Mouse (Mus musculus) neural tube, embryonic 13.5 days (tissue): Measurements from ENCODE around the gene Arid1a. TPM values are rescaled to one million over a fixed set of nuclear protein-coding genes. Genes with fewer than 3 reads are reported as not detected.

Experiments used
- ATAC-seq: fragments of 200-750 bp; cut with Nextera tagmentation; 2 replicates; pipeline ENCODE4 v1.8.0; 2017; ENCODE audit warnings: low read depth, mild to moderate bottlenecking, moderate TSS enrichment, moderate library complexity
- H3K27ac ChIP-seq: fragments of 300-500 bp; sonication (generic); replicated peaks from 2 replicates; pipeline ENCODE4 v1.5.1; 2015; ENCODE audit warnings: moderate library complexity, mild to moderate bottlenecking, inconsistent platforms
- H3K27me3 ChIP-seq: fragments of 300-500 bp; sonication (generic); 2 replicates; pipeline ENCODE4 v1.6.1; 2015; ENCODE audit warnings: mild to moderate bottlenecking, inconsistent platforms
- H3K36me3 ChIP-seq: fragments of 300-500 bp; sonication (generic); 2 replicates; pipeline ENCODE4 v1.6.1; 2015; ENCODE audit warnings: mild to moderate bottlenecking, inconsistent platforms
- H3K4me1 ChIP-seq: fragments of 300-500 bp; sonication (generic); replicated peaks from 2 replicates; pipeline ENCODE4 v1.6.1; 2015; ENCODE audit warnings: inconsistent platforms
- H3K4me2 ChIP-seq: fragments of 300-500 bp; sonication (generic); 2 replicates; pipeline ENCODE4 v1.6.1; 2015; ENCODE audit warnings: inconsistent platforms, mild to moderate bottlenecking, moderate library complexity
- H3K4me3 ChIP-seq: fragments of 300-500 bp; sonication (generic); 2 replicates; pipeline ENCODE4 v1.5.1; 2015; ENCODE audit warnings: mild to moderate bottlenecking, inconsistent platforms
- H3K9ac ChIP-seq: fragments of 300-500 bp; sonication (generic); 2 replicates; pipeline ENCODE4 v1.6.1; 2015; ENCODE audit warnings: moderate library complexity, mild to moderate bottlenecking, inconsistent platforms
- H3K9me3 ChIP-seq: fragments of 300-500 bp; sonication (generic); 2 replicates; pipeline ENCODE4 v1.6.1; 2016; ENCODE audit warnings: inconsistent platforms
- WGBS: fragments of 180-500 bp; shearing (Covaris S2); methylation state at CpG from one replicate; pipeline ENCODE4 v1.1.7; 2015; 5-methylcytosine and 5-hydroxymethylcytosine counted together
- polyA plus RNA-seq: library from polyadenylated mRNA; unstranded; fragments of >200 nt; fragmentation: Nextera tagmentation; extraction: Ambion mirVana; gene quantifications from 2 replicates; pipeline ENCODE4 v1.2.1, GENCODE M21; 2015

Arid1a gene
- polyA plus RNA-seq, 1 experiment from 2014 or later: 31.8 TPM

- peaks cover 100% of the 10 kb centered on the region for H3K36me3 ChIP-seq
- no peak overlapping the region for H3K9ac ChIP-seq
- ATAC-seq: no peak
- H3K4me1 ChIP-seq: peaks cover 38% of the 10 kb centered on the region
- no peak overlapping the region for H3K4me3 ChIP-seq
- 54% methylated on average over 7 of the region's 7 CpGs for WGBS
- no peaks in the 10 kb centered on the region for H3K27me3 ChIP-seq
- no peak overlapping the region for H3K27ac ChIP-seq
- H3K4me2 ChIP-seq: no peak overlapping the region
- no peaks in the 10 kb centered on the region for H3K9me3 ChIP-seq
Observed at GRCm38 (mm10) chr4:133688417-133689067, 68.0 kb downstream of the Arid1a start.

- peaks cover 38% of the 10 kb centered on the region for H3K4me1 ChIP-seq
- H3K4me3 ChIP-seq: no peak overlapping the region
- H3K27ac ChIP-seq: no peak overlapping the region
- H3K9me3 ChIP-seq: no peaks in the 10 kb centered on the region
- H3K9ac ChIP-seq: no peak overlapping the region
- H3K27me3 ChIP-seq: no peaks in the 10 kb centered on the region
- peaks cover 100% of the 10 kb centered on the region for H3K36me3 ChIP-seq
- ATAC-seq: no peak
- no peak overlapping the region for H3K4me2 ChIP-seq
- WGBS: 89% methylated on average over 5 of the region's 5 CpGs
Observed at GRCm38 (mm10) chr4:133687126-133687525, 69.4 kb downstream of the Arid1a start.

GRCm38 (mm10) chr4:133686512-133686911, 70.1 kb downstream of the Arid1a start:
- H3K4me2 ChIP-seq: no peak overlapping the region
- peaks cover 100% of the 10 kb centered on the region for H3K36me3 ChIP-seq
- 88% methylated on average over 11 of the region's 11 CpGs for WGBS
- no peak overlapping the region for H3K9ac ChIP-seq
- no peak for ATAC-seq
- H3K4me1 ChIP-seq: peaks cover 35% of the 10 kb centered on the region
- H3K9me3 ChIP-seq: no peaks in the 10 kb centered on the region
- no peaks in the 10 kb centered on the region for H3K27me3 ChIP-seq
- no peak overlapping the region for H3K27ac ChIP-seq
- H3K4me3 ChIP-seq: no peak overlapping the region

GRCm38 (mm10) chr4:133680206-133680786, 76.3 kb downstream of the Arid1a start:
- no peaks in the 10 kb centered on the region for H3K9me3 ChIP-seq
- H3K27ac ChIP-seq: no peak overlapping the region
- WGBS: 92% methylated on average over 14 of the region's 14 CpGs
- peaks cover 67% of the 10 kb centered on the region for H3K36me3 ChIP-seq
- H3K4me2 ChIP-seq: no peak overlapping the region
- H3K4me3 ChIP-seq: no peak overlapping the region
- H3K4me1 ChIP-seq: peaks cover 21% of the 10 kb centered on the region
- no peak for ATAC-seq
- no peak overlapping the region for H3K9ac ChIP-seq
- H3K27me3 ChIP-seq: no peaks in the 10 kb centered on the region

- WGBS: 94% methylated on average over 7 of the region's 7 CpGs
- ATAC-seq: no peak
- H3K27ac ChIP-seq: no peak overlapping the region
- H3K36me3 ChIP-seq: peaks cover 61% of the 10 kb centered on the region
- H3K4me3 ChIP-seq: no peak overlapping the region
- peaks cover 27% of the 10 kb centered on the region for H3K4me1 ChIP-seq
- no peaks in the 10 kb centered on the region for H3K9me3 ChIP-seq
- H3K9ac ChIP-seq: no peak overlapping the region
- no peak overlapping the region for H3K4me2 ChIP-seq
- H3K27me3 ChIP-seq: no peaks in the 10 kb centered on the region
Observed at GRCm38 (mm10) chr4:133679629-133680028, 76.9 kb downstream of the Arid1a start.

GRCm38 (mm10) chr4:133677266-133677665, 79.3 kb downstream of the Arid1a start:
- 81% methylated on average over 7 of the region's 7 CpGs for WGBS
- Histone ChIP-seq H3K9ac (no peak overlapping the region), H3K4me2 (no peak overlapping the region), H3K27me3 (no peaks in the 10 kb centered on the region), H3K36me3 (peaks cover 37% of the 10 kb centered on the region), H3K4me1 (peaks cover 46% of the 10 kb centered on the region), H3K4me3 (no peak overlapping the region), H3K27ac (peak overlapping the region; percentile 74; the same call in 1 of the 2 replicates), H3K9me3 (no peaks in the 10 kb centered on the region)
- no peak for ATAC-seq

- H3K4me3 ChIP-seq: no peak overlapping the region
- H3K27ac ChIP-seq: peak overlapping the region; percentile 74
- no peak overlapping the region; the same call in 1 of the 2 replicates for H3K9ac ChIP-seq
- H3K9me3 ChIP-seq: no peaks in the 10 kb centered on the region
- 0 out of 2 replicates have a peak overlapping the region, but pooled peaks have one; percentile 3 for H3K4me2 ChIP-seq
- H3K36me3 ChIP-seq: peaks cover 26% of the 10 kb centered on the region
- H3K27me3 ChIP-seq: no peaks in the 10 kb centered on the region
- H3K4me1 ChIP-seq: peaks cover 53% of the 10 kb centered on the region
- ATAC-seq: no peak
- WGBS: 22% methylated on average over 3 of the region's 3 CpGs
Observed at GRCm38 (mm10) chr4:133676189-133676588, 80.4 kb downstream of the Arid1a start.

GRCm38 (mm10) chr4:133675594-133676016, 81.0 kb downstream of the Arid1a start:
- Histone ChIP-seq H3K4me3 (no peak overlapping the region), H3K9ac (no peak overlapping the region), H3K27ac (peak overlapping the region; percentile 74), H3K27me3 (no peaks in the 10 kb centered on the region), H3K4me2 (0 out of 2 replicates have a peak overlapping the region, but pooled peaks have one; percentile 3), H3K36me3 (peaks cover 20% of the 10 kb centered on the region), H3K4me1 (peaks cover 58% of the 10 kb centered on the region), H3K9me3 (no peaks in the 10 kb centered on the region)
- WGBS: 3% methylated on average over 5 of the region's 5 CpGs
- peak; percentile 29; the same call in 1 of the 2 replicates for ATAC-seq

GRCm38 (mm10) chr4:133674331-133674695, 82.3 kb downstream of the Arid1a start:
- 72% methylated on average over 8 of the region's 8 CpGs for WGBS
- no peaks in the 10 kb centered on the region for H3K27me3 ChIP-seq
- H3K9ac ChIP-seq: peak overlapping the region; percentile 88; the same call in 1 of the 2 replicates
- H3K4me3 ChIP-seq: no peak overlapping the region
- H3K4me2 ChIP-seq: peak overlapping the region; percentile 82
- peaks cover 7% of the 10 kb centered on the region for H3K36me3 ChIP-seq
- no peaks in the 10 kb centered on the region for H3K9me3 ChIP-seq
- H3K4me1 ChIP-seq: peaks cover 71% of the 10 kb centered on the region
- ATAC-seq: no peak
- H3K27ac ChIP-seq: peak overlapping the region; percentile 97

- Histone ChIP-seq H3K4me3 (peak overlapping the region; percentile 75; the same call in 1 of the 2 replicates), H3K9ac (peak overlapping the region; percentile 88)
- 39% methylated on average over 10 of the region's 10 CpGs for WGBS
Observed at GRCm38 (mm10) chr4:133673666-133674330, 82.8 kb downstream of the Arid1a start.

GRCm38 (mm10) chr4:133672845-133673647, 83.5 kb downstream of the Arid1a start:
- H3K27ac ChIP-seq: peak overlapping the region; percentile 97
- H3K4me2 ChIP-seq: peak overlapping the region; percentile 82
- ATAC-seq: peak; percentile 48
- peaks cover 80% of the 10 kb centered on the region for H3K4me1 ChIP-seq
- WGBS: 3% methylated on average over 24 of the region's 24 CpGs
- peak overlapping the region; percentile 75 for H3K4me3 ChIP-seq
- H3K9ac ChIP-seq: peak overlapping the region; percentile 88
- H3K27me3 ChIP-seq: no peaks in the 10 kb centered on the region
- no peaks in the 10 kb centered on the region for H3K9me3 ChIP-seq
- H3K36me3 ChIP-seq: peaks cover 3% of the 10 kb centered on the region; the same call in 1 of the 2 replicates

More at GRCm38 (mm10) chr4:133673666-133674330, 82.8 kb downstream of the Arid1a start:
- H3K27ac ChIP-seq: peak overlapping the region; percentile 97
- peaks cover 76% of the 10 kb centered on the region for H3K4me1 ChIP-seq
- peaks cover 5% of the 10 kb centered on the region; the same call in 1 of the 2 replicates for H3K36me3 ChIP-seq
- peak overlapping the region; percentile 82 for H3K4me2 ChIP-seq
- ATAC-seq: no peak
- no peaks in the 10 kb centered on the region for H3K9me3 ChIP-seq
- H3K27me3 ChIP-seq: no peaks in the 10 kb centered on the region
